Mouse (Mus musculus) bone marrow macrophage, adult 2 months (primary cell): ENCODE data around the gene Midn.

Source experiments
- CTCF ChIP-seq: IDR thresholded peaks from 2 replicates; pipeline ENCODE4 v1.5.1; 2012; ENCODE audit warnings: low read depth, mild to moderate bottlenecking, low read length, moderate library complexity
- POLR2A ChIP-seq: IDR thresholded peaks from 2 replicates; pipeline ENCODE4 v1.6.1; 2012; ENCODE audit warnings: mild to moderate bottlenecking, low read depth, low read length, borderline replicate concordance

DNA sequence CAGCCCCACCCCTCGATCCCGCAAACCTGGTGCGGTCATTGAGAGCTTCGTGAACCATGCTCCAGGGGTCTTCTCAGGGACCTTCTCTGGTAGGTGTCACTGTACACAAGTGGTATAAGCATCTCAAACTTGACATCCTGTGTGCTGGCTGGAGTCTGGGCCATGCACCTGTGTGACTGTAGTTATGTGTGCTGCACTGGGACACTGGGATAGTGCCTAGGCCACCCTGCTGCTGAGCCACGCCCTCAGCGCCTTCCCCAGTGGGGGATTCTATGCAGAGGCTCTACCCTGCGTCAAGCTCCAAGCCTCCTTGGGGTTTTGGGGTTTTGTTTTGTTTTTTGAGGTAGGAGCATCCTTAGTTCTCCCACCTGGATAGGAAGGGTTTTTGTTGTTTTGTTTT is 6.3 kb downstream of the Midn start:
- TF ChIP-seq CTCF (no peak), POLR2A (no peak)
